In the genomic region with DNA sequence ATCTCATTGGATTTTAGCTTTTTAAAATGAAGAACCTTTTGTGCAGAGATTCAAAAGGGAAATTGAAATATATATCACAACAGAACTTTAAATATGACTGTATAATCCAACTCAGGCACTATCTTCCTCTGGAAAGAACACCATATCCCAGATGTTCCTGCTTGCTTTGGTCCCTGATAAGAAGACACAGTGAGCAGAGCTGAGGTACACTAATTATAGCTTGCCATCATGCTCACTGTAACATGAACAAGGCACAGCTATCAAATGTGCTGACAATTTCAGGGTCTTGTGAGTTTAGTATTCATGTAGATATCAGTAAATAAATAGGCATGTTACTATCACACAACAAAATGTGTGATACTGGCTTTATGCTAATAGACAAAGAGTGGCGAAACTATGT, we compare ENCODE assay signal across 27 mouse cellular contexts.
"Had no signal": no experiment of that assay in that cellular context is flagged by ENCODE, and none has a peak within 500 bp of the region (broad histone marks: within the 10 kb centered on the region; RNA-seq: fewer than 3 reads in every experiment).

No protein-coding gene starts in this region.

- H3K4me3 ChIP-seq: embryonic facial prominence, embryonic 10.5 days; embryonic facial prominence, embryonic 12.5 days; embryonic facial prominence, embryonic 13.5 days; embryonic facial prominence, embryonic 15.5 days; erythroblast, embryonic 14.5 days; forebrain, embryonic 10.5 days; forebrain, embryonic 12.5 days; forebrain, embryonic 13.5 days; forebrain, embryonic 15.5 days; gastrocnemius, adult 2 months; heart, embryonic 10.5 days had no signal

- H3K9ac ChIP-seq: embryonic facial prominence, embryonic 12.5 days; embryonic facial prominence, embryonic 13.5 days; embryonic facial prominence, embryonic 15.5 days; forebrain, embryonic 12.5 days; forebrain, embryonic 13.5 days; forebrain, embryonic 15.5 days; forebrain, postnatal 0 days had no signal

- ATAC-seq: forebrain, embryonic 13.5 days; forebrain, embryonic 14.5 days; forebrain, embryonic 15.5 days; forebrain, embryonic 16.5 days; forebrain, postnatal 0 days had no signal

- H3K27ac ChIP-seq: embryonic facial prominence, embryonic 10.5 days; embryonic facial prominence, embryonic 12.5 days; embryonic facial prominence, embryonic 13.5 days; embryonic facial prominence, embryonic 15.5 days; forebrain, embryonic 10.5 days; forebrain, embryonic 12.5 days; forebrain, embryonic 13.5 days; forebrain, embryonic 15.5 days; gastrocnemius, adult 2 months; heart, embryonic 10.5 days had no signal

- H3K4me2 ChIP-seq: embryonic facial prominence, embryonic 12.5 days; embryonic facial prominence, embryonic 13.5 days; embryonic facial prominence, embryonic 15.5 days; forebrain, embryonic 12.5 days; forebrain, embryonic 13.5 days; forebrain, embryonic 15.5 days had no signal

- H3K9me3 ChIP-seq: embryonic facial prominence, embryonic 10.5 days; embryonic facial prominence, embryonic 12.5 days; embryonic facial prominence, embryonic 13.5 days; embryonic facial prominence, embryonic 15.5 days; forebrain, embryonic 10.5 days; forebrain, embryonic 12.5 days; forebrain, embryonic 13.5 days; forebrain, embryonic 15.5 days; heart, embryonic 10.5 days had no signal

- H3K27me3 ChIP-seq: embryonic facial prominence, embryonic 12.5 days; embryonic facial prominence, embryonic 13.5 days; embryonic facial prominence, embryonic 15.5 days; forebrain, embryonic 12.5 days; forebrain, embryonic 13.5 days; forebrain, embryonic 15.5 days had no signal

- DNase-seq: cerebellum, adult 2 months; cerebellum, adult 8-10 months; cerebellum, adult 9-10 months; cerebellum, adult 9-11 months; cerebellum, postnatal 10 days; cerebellum, postnatal 14 days; cerebellum, postnatal 25 days; cerebellum, postnatal 36 days; embryo, embryonic 11 days; forebrain, postnatal 0 days; gastrocnemius, adult 2 months; gastrocnemius, postnatal 10 days; gastrocnemius, postnatal 14 days; gastrocnemius, postnatal 25 days; gastrocnemius, postnatal 36 days had no signal

- H3K4me1 ChIP-seq: embryonic facial prominence, embryonic 10.5 days; embryonic facial prominence, embryonic 12.5 days; embryonic facial prominence, embryonic 13.5 days; embryonic facial prominence, embryonic 15.5 days; forebrain, embryonic 10.5 days; forebrain, embryonic 12.5 days; forebrain, embryonic 13.5 days; forebrain, embryonic 15.5 days; heart, embryonic 10.5 days had no signal

- H3K36me3 ChIP-seq: embryonic facial prominence, embryonic 10.5 days; embryonic facial prominence, embryonic 12.5 days; embryonic facial prominence, embryonic 13.5 days; embryonic facial prominence, embryonic 15.5 days; forebrain, embryonic 10.5 days; forebrain, embryonic 12.5 days; forebrain, embryonic 15.5 days; heart, embryonic 10.5 days had no signal
